In genomic region chr2:13270736-13271135, GRCm38 (mm10) we compare ENCODE assay signal across 8 mouse cellular contexts. TPM values are rescaled to one million over a fixed set of nuclear protein-coding genes. Genes with fewer than 3 reads are reported as not detected.
A peak's percentile ranks its signal among the peaks of the same experiment; 100 is the strongest.
DNase-seq lines count a peak whose midpoint lies in the region; ATAC-seq and TF ChIP-seq lines count a peak whose summit lies in the region.

No protein-coding gene starts in this region.

- ATAC-seq in kidney, embryonic 16.5 days (ENCODE audit: low FRiP score, low TSS enrichment), result 0 out of 2 replicates have a peak, but pooled peaks have one; percentile 2
- peak; percentile 16 for ATAC-seq in megakaryocyte, adult 5-6 weeks (ENCODE audit: poor library complexity, severe bottlenecking)

- H3K4me1 ChIP-seq in kidney, embryonic 16.5 days (ENCODE audit: insufficient read depth, low read length), result peaks cover 7% of the 10 kb centered on the region
- H3K4me1 ChIP-seq in bone marrow macrophage, adult 2 months (ENCODE audit: control insufficient read depth, insufficient read depth, low read length), result peaks cover 22% of the 10 kb centered on the region
- peaks cover 19% of the 10 kb centered on the region for H3K4me1 ChIP-seq in hindbrain, embryonic 10.5 days (replicated peaks)

- 35% methylated on average over 8 of the region's 8 CpGs for WGBS in kidney, embryonic 16.5 days
- WGBS in hindbrain, embryonic 10.5 days, result 59% methylated on average over 8 of the region's 8 CpGs

- TF ChIP-seq POLR2A in bone marrow macrophage, adult 2 months (IDR thresholded peaks at IDR 0.05; ENCODE audit: borderline replicate concordance, low read depth, low read length), result no peak

- peak overlapping the region; percentile 66 for H3K4me2 ChIP-seq in kidney, embryonic 16.5 days (replicated peaks; ENCODE audit: low read depth, low read length)

- no peaks in the 10 kb centered on the region for H3K36me3 ChIP-seq in kidney, embryonic 16.5 days (ENCODE audit: insufficient read depth, low read length)
- no peaks in the 10 kb centered on the region for H3K36me3 ChIP-seq in hindbrain, embryonic 10.5 days

- no peaks in the 10 kb centered on the region for H3K27me3 ChIP-seq in kidney, embryonic 16.5 days (ENCODE audit: insufficient read depth, low read length)
- no peaks in the 10 kb centered on the region for H3K27me3 ChIP-seq in hindbrain, embryonic 10.5 days (ENCODE audit: insufficient read depth, poor library complexity, severe bottlenecking)

- DNase-seq in kidney, postnatal 4 days, result no peak
- no peak for DNase-seq in hindbrain, embryonic 10.5 days (ENCODE audit: low spot score)
- DNase-seq in right cerebral cortex, postnatal 14 days, result no peak
- DNase-seq in thymus, postnatal 14 days, result no peak
- DNase-seq in Muller cell, postnatal 12 days (ENCODE audit: inconsistent ontology term), result no peak

- 0 out of 2 replicates have a peak overlapping the region, but pooled peaks have one; percentile 11 for H3K27ac ChIP-seq in kidney, embryonic 16.5 days (ENCODE audit: low read length)
- peak overlapping the region; percentile 8; the same call in 1 of the 2 replicates for H3K27ac ChIP-seq in bone marrow macrophage, adult 2 months (ENCODE audit: insufficient read depth, low read depth, low read length)
- H3K27ac ChIP-seq in hindbrain, embryonic 10.5 days, result peak overlapping the region; percentile 89

- peak overlapping the region; percentile 69 for H3K9ac ChIP-seq in kidney, embryonic 16.5 days (replicated peaks; ENCODE audit: low read length)

- peak overlapping the region; percentile 62 for H3K4me3 ChIP-seq in kidney, embryonic 16.5 days (ENCODE audit: low read length)
- peak overlapping the region; percentile 66 for H3K4me3 ChIP-seq in bone marrow macrophage, adult 2 months (ENCODE audit: insufficient read depth, low read length)
- peak overlapping the region; percentile 68 for H3K4me3 ChIP-seq in hindbrain, embryonic 10.5 days

- TF ChIP-seq CTCF in bone marrow macrophage, adult 2 months (IDR thresholded peaks at IDR 0.05; ENCODE audit: low read depth, low read length), result no peak

- no peaks in the 10 kb centered on the region for H3K9me3 ChIP-seq in kidney, embryonic 16.5 days (ENCODE audit: low read length)
- H3K9me3 ChIP-seq in hindbrain, embryonic 10.5 days, result no peaks in the 10 kb centered on the region

RNA-seq across cellular contexts. Expression of gene Rsu1, which starts 0.5 kb away (rescaled TPM):
- polyA plus RNA-seq in kidney, embryonic 16.5 days (2015; fragmentation: Nextera tagmentation; extraction: Ambion mirVana), result 141 and 147 TPM in 2 replicates
- polyA plus RNA-seq in bone marrow macrophage, adult 2 months (2012; ENCODE audit: insufficient read depth, insufficient read length, missing spikeins), result 139 and 143 TPM in 2 replicates
- 71.6 and 79.4 TPM in 2 replicates for polyA plus RNA-seq in hindbrain, embryonic 10.5 days (2016; fragmentation: Nextera tagmentation; extraction: Ambion mirVana)
- total RNA-seq in megakaryocyte, adult 5-6 weeks (2015), result 121 and 131 TPM in 2 replicates
- 182 and 188 TPM in 2 replicates for total RNA-seq in megakaryocyte, adult 5-6 weeks (2017)

Comparison
In these comparisons a context has a peak if more than half of its experiments do, and no peak if none do; other contexts are left out.
1. H3K27ac ChIP-seq: peak in every context shown above with its lines; median percentile 89 in hindbrain, embryonic 10.5 days; 11 in kidney, embryonic 16.5 days; 8 in bone marrow macrophage, adult 2 months.